Mouse (Mus musculus) frontal cortex, postnatal 36 days (tissue): ENCODE data around the gene Myh9.

ENCODE experiments used
- DNase-seq, 2 experiments: peaks; one replicate each; pipeline ENCODE4 v3.0.0; 2022; ENCODE audit warnings: low spot score in 2 of 2

Myh9 gene

GRCm38 (mm10) chr15:77828242-77828641 is 13.7 kb downstream of the Myh9 start:
- no peak for DNase-seq

- DNase-seq, result no peak
These were observed 14.2 kb downstream of the Myh9 start for GRCm38 (mm10) chr15:77827794-77828193.

- DNase-seq, result no peak
These were observed 14.6 kb downstream of the Myh9 start for GRCm38 (mm10) chr15:77827379-77827778.

GRCm38 (mm10) chr15:77825382-77825781 is 16.6 kb downstream of the Myh9 start:
- no peak for DNase-seq

GRCm38 (mm10) chr15:77824321-77824720 is 17.7 kb downstream of the Myh9 start:
- no peak for DNase-seq

- no peak for DNase-seq
These were observed 18.3 kb downstream of the Myh9 start for GRCm38 (mm10) chr15:77823634-77824033.

GRCm38 (mm10) chr15:77823196-77823595 is 18.8 kb downstream of the Myh9 start:
- DNase-seq, result no peak

GRCm38 (mm10) chr15:77822671-77823070 is 19.3 kb downstream of the Myh9 start:
- DNase-seq, result no peak

GRCm38 (mm10) chr15:77822057-77822466 is 19.9 kb downstream of the Myh9 start:
- no peak for DNase-seq

- no peak for DNase-seq
These were observed 20.6 kb downstream of the Myh9 start for GRCm38 (mm10) chr15:77821424-77821823.

GRCm38 (mm10) chr15:77820480-77821163 is 21.4 kb downstream of the Myh9 start:
- DNase-seq, result no peak

GRCm38 (mm10) chr15:77819894-77820387 is 22.0 kb downstream of the Myh9 start:
- DNase-seq, result no peak

GRCm38 (mm10) chr15:77818556-77819158 is 23.3 kb downstream of the Myh9 start:
- no peak for DNase-seq

GRCm38 (mm10) chr15:77817417-77817816 is 24.6 kb downstream of the Myh9 start:
- DNase-seq, result no peak

GRCm38 (mm10) chr15:77816601-77816950 is 25.4 kb downstream of the Myh9 start:
- no peak for DNase-seq

GRCm38 (mm10) chr15:77815867-77816600 is 25.9 kb downstream of the Myh9 start:
- no peak for DNase-seq

- DNase-seq, result no peak
These were observed 28.2 kb downstream of the Myh9 start for GRCm38 (mm10) chr15:77813639-77814375.

GRCm38 (mm10) chr15:77812578-77812977 is 29.4 kb downstream of the Myh9 start:
- no peak for DNase-seq

- no peak for DNase-seq
These were observed 30.7 kb downstream of the Myh9 start for GRCm38 (mm10) chr15:77811099-77811760.

GRCm38 (mm10) chr15:77810416-77811098 is 31.4 kb downstream of the Myh9 start:
- no peak for DNase-seq

- DNase-seq, result no peak
These were observed 32.5 kb downstream of the Myh9 start for GRCm38 (mm10) chr15:77809434-77809833.
